Mouse (Mus musculus) midbrain, embryonic 13.5 days (tissue): Measurements from ENCODE around the gene Adgrf1. TPM values are rescaled to one million over a fixed set of nuclear protein-coding genes. Genes with fewer than 3 reads are reported as not detected.
"Not testable (repeated sequence)": the region's sequence is repeated elsewhere in the genome, so short reads cannot be mapped to it uniquely, and the experiment has no call there.

Experiments
- ATAC-seq: fragments of 200-750 bp; cut with Nextera tagmentation; 2 replicates; pipeline ENCODE4 v1.8.0; 2017; ENCODE audit warnings: mild to moderate bottlenecking, moderate TSS enrichment, moderate library complexity
- H3K27ac ChIP-seq: fragments of 300-500 bp; sonication (generic); 2 replicates; pipeline ENCODE4 v1.5.1; 2015; ENCODE audit warnings: inconsistent platforms, mild to moderate bottlenecking, moderate library complexity
- H3K27me3 ChIP-seq: fragments of 300-500 bp; sonication (generic); 2 replicates; pipeline ENCODE4 v1.6.1; 2015; ENCODE audit warnings: mild to moderate bottlenecking, inconsistent platforms
- H3K36me3 ChIP-seq: fragments of 300-500 bp; sonication (generic); 2 replicates; pipeline ENCODE4 v1.6.1; 2015; ENCODE audit warnings: mild to moderate bottlenecking, inconsistent platforms
- H3K4me1 ChIP-seq: fragments of 300-500 bp; sonication (generic); replicated peaks from 2 replicates; pipeline ENCODE4 v1.6.1; 2015; ENCODE audit warnings: inconsistent platforms
- H3K4me2 ChIP-seq: fragments of 300-500 bp; sonication (generic); replicated peaks from 2 replicates; pipeline ENCODE4 v1.6.1; 2015; ENCODE audit warnings: moderate library complexity, mild to moderate bottlenecking, inconsistent platforms
- H3K4me3 ChIP-seq: fragments of 300-500 bp; sonication (generic); replicated peaks from 2 replicates; pipeline ENCODE4 v1.5.1; 2015; ENCODE audit warnings: mild to moderate bottlenecking, inconsistent platforms
- H3K9ac ChIP-seq: fragments of 300-500 bp; sonication (generic); replicated peaks from 2 replicates; pipeline ENCODE4 v1.6.1; 2015; ENCODE audit warnings: mild to moderate bottlenecking, inconsistent platforms
- H3K9me3 ChIP-seq: fragments of 300-500 bp; sonication (generic); 2 replicates; pipeline ENCODE4 v1.6.1; 2016; ENCODE audit warnings: mild to moderate bottlenecking, inconsistent platforms
- WGBS: fragments of 180-500 bp; shearing (Covaris S2); methylation state at CpG from one replicate; pipeline ENCODE4 v1.1.7; 2015; 5-methylcytosine and 5-hydroxymethylcytosine counted together
- polyA plus RNA-seq: library from polyadenylated mRNA; unstranded; fragments of >200 nt; fragmentation: Nextera tagmentation; extraction: Ambion mirVana; gene quantifications from 2 replicates; pipeline ENCODE4 v1.2.1, GENCODE M21; 2015

Adgrf1 gene
- polyA plus RNA-seq, 1 experiment from 2014 or later = not detected

GRCm38 (mm10) chr17:43334074-43334473 lies 63.9 kb downstream of the Adgrf1 start:
- Histone ChIP-seq H3K4me2 (no peak overlapping the region), H3K4me3 (no peak overlapping the region), H3K27me3 (no peaks in the 10 kb centered on the region), H3K27ac (no peak overlapping the region), H3K9me3 (no peaks in the 10 kb centered on the region), H3K36me3 (no peaks in the 10 kb centered on the region), H3K9ac (no peak overlapping the region), H3K4me1 (no peaks in the 10 kb centered on the region)
- WGBS = 86% methylated on average over 9 of the region's 9 CpGs
- no peak for ATAC-seq

DNA sequence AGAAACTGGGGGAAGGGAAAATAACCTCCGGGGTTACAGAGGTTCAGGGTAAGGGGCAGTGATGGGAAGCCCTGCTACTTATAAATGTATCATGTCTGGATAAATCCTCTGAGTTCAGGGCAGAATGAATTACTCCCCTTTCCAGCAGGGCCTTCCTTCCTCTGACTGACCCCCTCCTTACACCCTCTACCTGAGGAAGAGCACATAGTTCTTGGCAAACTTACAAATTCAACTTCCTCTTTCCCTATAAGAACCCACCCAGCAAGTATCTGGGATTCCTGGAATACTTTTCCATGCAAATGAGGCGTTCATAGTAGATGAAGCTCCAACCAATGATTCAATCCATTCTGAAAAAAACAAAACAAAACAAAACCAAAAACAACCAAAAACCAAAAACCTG lies 67.5 kb downstream of the Adgrf1 start:
- Histone ChIP-seq H3K9ac (no peak overlapping the region), H3K27me3 (no peaks in the 10 kb centered on the region), H3K4me3 (no peak overlapping the region), H3K4me1 (no peaks in the 10 kb centered on the region), H3K4me2 (no peak overlapping the region), H3K36me3 (no peaks in the 10 kb centered on the region), H3K9me3 (no peaks in the 10 kb centered on the region), H3K27ac (no peak overlapping the region)
- WGBS = 96% methylated on average over 2 of the region's 2 CpGs
- no peak for ATAC-seq

DNA sequence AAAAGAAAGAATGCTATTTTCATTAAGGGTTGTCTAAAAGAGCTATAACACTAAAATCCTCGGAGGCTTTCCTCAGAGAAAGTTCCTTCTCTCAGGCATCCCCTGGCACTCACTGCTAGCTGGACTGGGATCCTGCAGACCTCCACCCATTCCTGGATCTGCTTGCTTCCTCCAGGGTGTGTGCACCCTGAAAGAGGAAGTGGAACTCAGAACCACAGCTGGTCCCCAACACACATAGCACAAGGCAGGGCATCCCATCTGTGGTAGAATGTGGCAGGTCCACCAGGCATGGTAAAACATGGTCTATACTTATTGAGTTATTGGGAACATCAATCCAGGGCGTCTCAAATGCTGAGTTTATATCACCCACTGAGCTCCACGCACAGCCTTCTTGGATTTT lies 68.2 kb downstream of the Adgrf1 start:
- no peaks in the 10 kb centered on the region for H3K4me1 ChIP-seq
- H3K4me3 ChIP-seq = no peak overlapping the region
- 75% methylated on average over 3 of the region's 3 CpGs for WGBS
- no peaks in the 10 kb centered on the region for H3K36me3 ChIP-seq
- no peaks in the 10 kb centered on the region for H3K9me3 ChIP-seq
- no peak overlapping the region for H3K9ac ChIP-seq
- no peak overlapping the region for H3K4me2 ChIP-seq
- no peak overlapping the region for H3K27ac ChIP-seq
- no peaks in the 10 kb centered on the region for H3K27me3 ChIP-seq
- ATAC-seq = no peak

DNA sequence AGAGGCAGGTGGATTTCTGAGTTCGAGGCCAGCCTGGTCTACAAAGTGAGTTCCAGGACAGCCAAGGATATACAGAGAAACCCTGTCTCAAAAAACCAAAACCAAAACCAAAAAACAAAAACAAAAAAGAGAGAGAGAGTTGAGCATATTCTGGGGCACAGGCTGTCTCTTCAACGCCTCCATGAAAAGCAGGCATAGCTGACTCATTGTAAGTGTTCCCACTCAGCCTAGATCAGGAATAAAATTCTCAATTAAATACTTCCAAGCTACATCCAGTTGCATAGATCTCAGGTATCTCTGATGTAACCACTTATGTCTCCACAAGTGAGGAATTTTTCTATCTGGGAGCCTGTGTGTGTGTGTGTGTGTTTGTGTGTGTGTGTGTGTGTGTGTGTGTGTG lies 76.4 kb downstream of the Adgrf1 start:
- 95% methylated on average over 2 of the region's 2 CpGs for WGBS
- not testable (repeated sequence) for H3K4me3 ChIP-seq, H3K27me3 ChIP-seq, H3K9me3 ChIP-seq, H3K27ac ChIP-seq, H3K4me2 ChIP-seq, ATAC-seq, H3K4me1 ChIP-seq, H3K9ac ChIP-seq, H3K36me3 ChIP-seq

GRCm38 (mm10) chr17:43357902-43358539 lies 87.9 kb downstream of the Adgrf1 start:
- H3K4me1 ChIP-seq = peaks cover 8% of the 10 kb centered on the region
- no peak overlapping the region for H3K9ac ChIP-seq
- H3K36me3 ChIP-seq = no peaks in the 10 kb centered on the region
- H3K4me2 ChIP-seq = 0 out of 2 replicates have a peak overlapping the region, but pooled peaks have one; percentile 1
- WGBS = 8% methylated on average over 9 of the region's 9 CpGs
- no peaks in the 10 kb centered on the region for H3K9me3 ChIP-seq
- no peaks in the 10 kb centered on the region for H3K27me3 ChIP-seq
- ATAC-seq = 0 out of 2 replicates have a peak, but pooled peaks have one; percentile 69
- no peak overlapping the region for H3K4me3 ChIP-seq
- H3K27ac ChIP-seq = no peak overlapping the region

- 76% methylated on average over 16 of the region's 16 CpGs for WGBS
- Histone ChIP-seq H3K27ac (no peak within 1 kb of the TSS), H3K9ac (no peak within 1 kb of the TSS), H3K4me3 (peak within 1 kb of the TSS; percentile 5; the same call in 1 of the 2 replicates), H3K4me2 (no peak within 1 kb of the TSS), H3K36me3 (no peaks in the 10 kb centered on the region), H3K27me3 (no peaks in the 10 kb centered on the region), H3K4me1 (peaks cover 8% of the 10 kb centered on the region), H3K9me3 (no peaks in the 10 kb centered on the region)
- ATAC-seq = no peak
Measured at GRCm38 (mm10) chr17:43359826-43360619, 89.9 kb downstream of the Adgrf1 start, which contains the start of gene Adgrf5. Gene Adgrf5, plus strand, starts transcription at chr17:43360451.

GRCm38 (mm10) chr17:43361021-43361420 lies 90.9 kb downstream of the Adgrf1 start:
- H3K27me3 ChIP-seq = no peaks in the 10 kb centered on the region
- peak overlapping the region; percentile 5; the same call in 1 of the 2 replicates for H3K4me3 ChIP-seq
- no peak overlapping the region for H3K9ac ChIP-seq
- no peaks in the 10 kb centered on the region for H3K36me3 ChIP-seq
- H3K4me2 ChIP-seq = no peak overlapping the region
- no peak overlapping the region for H3K27ac ChIP-seq
- WGBS = 87% methylated on average over 11 of the region's 11 CpGs
- H3K4me1 ChIP-seq = peaks cover 8% of the 10 kb centered on the region
- no peak for ATAC-seq
- H3K9me3 ChIP-seq = no peaks in the 10 kb centered on the region

- 54% methylated on average over 11 of the region's 11 CpGs for WGBS
- no peak overlapping the region for H3K4me2 ChIP-seq
- H3K4me3 ChIP-seq = no peak overlapping the region
- H3K9ac ChIP-seq = no peak overlapping the region
- H3K36me3 ChIP-seq = no peaks in the 10 kb centered on the region
- ATAC-seq = no peak
- H3K27ac ChIP-seq = no peak overlapping the region
- H3K4me1 ChIP-seq = peaks cover 8% of the 10 kb centered on the region
- H3K27me3 ChIP-seq = no peaks in the 10 kb centered on the region
- no peaks in the 10 kb centered on the region for H3K9me3 ChIP-seq
Measured at GRCm38 (mm10) chr17:43362362-43362761, 92.2 kb downstream of the Adgrf1 start.

GRCm38 (mm10) chr17:43362881-43363280 lies 92.8 kb downstream of the Adgrf1 start:
- Histone ChIP-seq H3K36me3 (no peaks in the 10 kb centered on the region), H3K4me2 (no peak overlapping the region), H3K9ac (no peak overlapping the region), H3K4me3 (no peak overlapping the region), H3K9me3 (no peaks in the 10 kb centered on the region), H3K27me3 (no peaks in the 10 kb centered on the region), H3K27ac (no peak overlapping the region), H3K4me1 (peaks cover 8% of the 10 kb centered on the region)
- ATAC-seq = no peak
- 74% methylated on average over 6 of the region's 6 CpGs for WGBS

DNA sequence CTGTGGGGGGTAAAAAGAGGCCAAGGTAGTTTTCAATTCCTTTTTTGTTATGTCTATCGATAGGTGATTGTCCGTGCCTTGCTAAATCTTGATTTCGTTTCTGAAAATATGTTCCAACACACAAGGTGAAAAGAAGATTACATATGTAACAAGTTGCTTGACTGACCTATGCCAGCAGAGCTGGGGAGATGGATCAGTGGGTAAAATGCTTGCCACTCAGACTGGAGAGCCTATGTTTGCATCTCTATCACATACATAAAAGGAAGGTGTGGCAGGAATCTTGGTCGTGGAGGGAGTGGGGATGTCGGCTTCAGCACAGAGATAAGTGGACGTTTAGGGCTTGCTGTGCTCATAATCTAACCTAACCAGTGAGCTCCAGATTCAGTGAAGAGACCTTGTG lies 93.8 kb downstream of the Adgrf1 start:
- Histone ChIP-seq H3K4me1 (no peaks in the 10 kb centered on the region), H3K9ac (no peak overlapping the region), H3K27ac (no peak overlapping the region), H3K27me3 (no peaks in the 10 kb centered on the region), H3K4me2 (no peak overlapping the region), H3K36me3 (no peaks in the 10 kb centered on the region), H3K9me3 (no peaks in the 10 kb centered on the region), H3K4me3 (no peak overlapping the region)
- 71% methylated on average over 6 of the region's 6 CpGs for WGBS
- no peak for ATAC-seq

GRCm38 (mm10) chr17:43365297-43365696 lies 95.2 kb downstream of the Adgrf1 start:
- Histone ChIP-seq H3K9me3 (no peaks in the 10 kb centered on the region), H3K27ac (no peak overlapping the region), H3K4me3 (no peak overlapping the region), H3K36me3 (no peaks in the 10 kb centered on the region), H3K4me1 (no peaks in the 10 kb centered on the region), H3K27me3 (no peaks in the 10 kb centered on the region), H3K4me2 (no peak overlapping the region), H3K9ac (no peak overlapping the region)
- no peak for ATAC-seq
- WGBS = 90% methylated on average over 6 of the region's 6 CpGs

DNA sequence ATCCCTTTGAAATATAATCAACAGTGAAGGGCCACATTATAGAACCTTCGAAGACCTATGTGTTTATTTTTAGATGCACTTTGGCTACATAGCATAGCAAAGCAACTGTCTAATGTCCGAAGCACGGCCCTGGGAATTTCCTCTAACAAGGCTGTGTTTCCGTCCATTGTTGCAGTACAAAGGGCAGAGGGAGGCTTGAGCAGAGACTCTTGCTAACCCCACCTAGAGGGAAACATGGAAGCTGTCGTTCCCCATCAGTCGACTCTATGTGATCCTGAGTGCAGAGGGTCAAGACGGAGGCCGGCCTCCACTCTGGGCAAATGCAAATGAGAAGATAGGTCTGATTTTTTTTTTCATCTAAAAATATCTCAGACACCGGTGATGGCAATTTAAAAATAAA lies 96.4 kb downstream of the Adgrf1 start:
- Histone ChIP-seq H3K36me3 (no peaks in the 10 kb centered on the region), H3K27ac (no peak overlapping the region), H3K4me2 (no peak overlapping the region), H3K9ac (no peak overlapping the region), H3K4me1 (no peaks in the 10 kb centered on the region), H3K9me3 (no peaks in the 10 kb centered on the region), H3K4me3 (no peak overlapping the region), H3K27me3 (no peaks in the 10 kb centered on the region)
- WGBS = 60% methylated on average over 9 of the region's 9 CpGs
- no peak for ATAC-seq
